Mouse (Mus musculus) inflammation-experienced regulatory T-cells, adult 6 months (primary cell): ENCODE results near the gene Six3. TPM values are rescaled to one million over a fixed set of nuclear protein-coding genes. Genes with fewer than 3 reads are reported as not detected.

Experiments used
- ATAC-seq: one replicate; pipeline ENCODE4 v1.8.0; 2017
- polyA plus RNA-seq, 3 experiments: library from polyadenylated mRNA; unstranded; fragments of 100-300 nt; shearing (Covaris generic); gene quantifications; one replicate each; pipeline ENCODE4 v1.2.1; 2017

Six3 gene
- polyA plus RNA-seq, 3 experiments from 2014 or later, result 0.12 TPM; not detected in 2

DNA sequence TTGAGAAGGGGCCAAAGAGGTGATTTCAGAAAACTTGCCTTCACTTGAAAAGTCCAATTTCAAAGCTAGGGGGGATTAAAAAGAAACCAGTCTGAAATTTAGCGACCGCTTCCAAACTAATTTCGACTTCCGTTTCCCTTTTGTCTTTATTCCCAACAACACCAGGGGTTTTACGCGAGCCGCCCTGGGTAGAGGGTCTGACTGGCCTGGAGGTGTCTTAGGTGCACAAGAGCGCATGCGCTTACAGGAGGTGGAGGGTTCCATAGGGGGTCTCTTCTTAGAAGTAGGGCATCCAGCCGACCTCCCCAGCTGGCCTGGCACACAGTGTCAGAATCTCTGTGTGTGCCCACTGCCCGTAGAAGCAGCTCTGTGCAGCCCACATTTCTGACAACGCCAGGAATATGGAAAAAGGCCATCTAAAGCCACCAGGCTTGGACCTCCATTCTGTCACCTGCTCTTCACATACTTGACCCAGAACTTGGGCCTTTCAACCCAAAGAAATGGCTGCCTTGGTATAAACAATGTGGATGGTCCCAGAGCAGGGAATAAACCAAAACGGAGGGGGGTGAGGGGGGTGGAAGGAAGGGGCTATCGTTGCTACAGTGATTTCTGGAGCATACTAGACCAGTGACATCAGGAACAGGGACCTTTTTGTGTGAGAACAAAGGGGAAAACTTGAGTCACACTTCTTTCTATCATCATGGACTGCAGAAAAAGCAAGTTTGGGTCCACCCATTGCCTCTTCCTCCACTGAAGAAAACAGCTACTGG, 12.9 kb downstream of the Six3 start:
- ATAC-seq, result no peak

DNA sequence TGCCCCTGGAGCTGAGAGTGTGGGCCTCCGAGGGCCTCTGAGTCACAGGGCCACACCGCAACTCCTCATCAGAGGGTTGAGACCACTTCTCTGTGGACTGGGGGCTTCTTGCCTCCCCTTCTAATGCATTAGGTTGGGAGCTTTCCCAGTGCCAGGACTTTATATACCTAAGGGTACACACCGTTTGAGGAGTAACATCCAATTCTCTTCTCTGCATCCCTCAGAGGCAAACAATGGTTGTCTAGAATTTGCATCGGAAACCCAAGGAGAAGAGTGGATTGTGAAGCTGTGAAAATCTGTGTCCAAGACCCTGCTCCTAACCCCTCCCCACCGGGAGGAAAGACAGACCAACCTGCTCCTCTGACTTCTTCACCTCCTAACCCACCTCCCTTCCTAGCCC, 14.3 kb downstream of the Six3 start:
- no peak for ATAC-seq

DNA sequence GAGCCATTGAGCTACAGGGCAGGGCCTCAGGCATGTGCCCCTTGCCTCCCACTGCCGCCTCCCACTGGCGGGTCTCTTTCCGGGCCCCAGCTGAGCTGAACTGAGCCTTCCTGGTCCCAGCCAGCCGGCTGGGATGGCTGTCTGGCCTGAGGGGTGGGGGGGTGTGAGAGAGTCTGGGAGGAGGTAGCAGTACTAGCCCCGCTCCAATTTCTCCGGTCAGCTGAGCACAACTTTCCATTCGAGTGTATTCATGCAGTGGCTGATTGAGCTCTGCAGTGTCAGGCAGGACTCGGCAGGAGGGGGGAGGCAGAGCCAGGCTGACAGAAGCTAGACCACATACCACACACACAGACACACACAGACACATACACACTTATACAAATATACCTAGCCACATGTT, 15.4 kb downstream of the Six3 start:
- no peak for ATAC-seq

GRCm38 (mm10) chr17:85629396-85629795, 16.0 kb downstream of the Six3 start:
- no peak for ATAC-seq

GRCm38 (mm10) chr17:85630296-85631050, 17.1 kb downstream of the Six3 start:
- no peak for ATAC-seq

DNA sequence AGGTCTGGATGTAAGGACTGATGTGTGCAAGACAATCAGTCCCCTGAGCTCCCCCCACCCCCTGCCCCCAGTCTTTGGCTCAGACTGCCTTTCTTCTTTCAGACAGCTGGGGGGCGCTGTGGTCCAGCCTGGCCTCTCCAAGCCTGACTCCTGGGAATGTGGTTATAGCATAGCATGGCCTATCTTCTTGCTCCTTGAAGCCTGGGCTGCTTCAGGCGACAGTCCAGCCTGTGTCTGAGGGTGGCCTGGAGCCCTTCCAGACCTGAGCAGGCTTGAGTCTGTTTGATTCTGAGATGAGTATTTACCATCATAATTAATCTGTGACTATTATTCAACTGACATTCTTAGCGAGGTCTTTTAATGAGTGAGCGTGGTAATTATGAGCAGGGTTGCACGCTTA, 17.7 kb downstream of the Six3 start:
- no peak for ATAC-seq

GRCm38 (mm10) chr17:85633619-85634018, 20.2 kb downstream of the Six3 start:
- ATAC-seq, result peak; percentile 43

DNA sequence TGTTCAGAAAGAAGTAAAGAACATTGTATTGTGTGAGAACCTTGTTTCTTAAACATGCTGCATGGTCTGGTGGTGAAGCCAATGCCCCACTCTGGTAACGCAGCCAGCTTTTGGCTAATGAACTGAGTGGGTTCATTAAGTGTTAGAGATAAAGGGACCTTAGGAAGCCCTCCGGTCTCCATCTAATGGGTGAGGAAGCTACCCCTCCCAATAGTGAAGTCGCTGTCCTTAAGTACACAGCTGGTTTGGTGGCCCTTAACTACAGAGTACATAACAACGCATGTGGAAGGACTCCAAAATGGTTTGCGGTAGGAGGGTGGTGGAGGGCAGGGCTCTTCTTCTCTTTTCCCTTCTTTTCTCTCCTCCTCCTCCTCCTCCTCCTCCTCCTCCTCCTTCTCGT, 24.5 kb downstream of the Six3 start:
- ATAC-seq, result no peak

DNA sequence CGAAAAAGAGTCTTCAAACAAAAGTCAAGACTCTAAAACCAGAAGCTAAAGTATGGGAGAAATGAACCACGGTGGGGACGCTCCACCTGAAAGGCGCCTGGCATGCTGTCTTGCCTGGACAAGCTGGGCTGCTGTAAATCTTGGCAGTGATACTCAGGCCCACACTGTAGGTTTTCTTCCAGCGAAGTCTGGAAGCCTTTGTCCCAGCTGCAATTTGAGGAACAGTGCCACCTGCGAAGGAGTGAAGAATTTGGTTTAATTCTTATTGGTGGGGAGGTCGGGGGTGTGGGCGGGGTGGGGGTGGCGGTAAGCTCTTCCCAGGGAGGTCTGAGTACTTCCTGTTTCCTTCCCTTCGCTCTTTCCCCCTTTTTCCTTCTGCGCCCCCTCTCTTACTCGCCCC, 31.9 kb downstream of the Six3 start:
- no peak for ATAC-seq

GRCm38 (mm10) chr17:85645718-85646665, 32.6 kb downstream of the Six3 start:
- no peak for ATAC-seq

DNA sequence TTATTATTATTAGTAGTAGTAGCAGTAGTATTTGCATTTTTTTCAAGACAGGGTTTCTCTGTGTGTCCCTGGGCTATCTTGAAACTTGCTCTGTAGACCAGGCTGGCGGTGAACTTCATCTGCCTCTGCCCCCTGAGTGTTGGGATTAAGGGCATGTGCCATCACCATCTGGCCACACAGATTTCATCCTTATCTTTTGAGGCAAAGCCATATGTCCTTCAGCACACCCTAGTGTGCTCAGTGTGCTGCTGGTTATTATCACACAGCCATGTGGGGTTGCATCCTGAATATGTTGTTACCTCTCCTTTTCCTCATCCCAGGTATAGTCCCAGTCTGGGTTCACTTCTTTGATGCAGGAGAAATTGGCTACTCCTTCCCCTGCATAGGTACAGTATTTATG, 46.6 kb downstream of the Six3 start:
- ATAC-seq, result no peak

DNA sequence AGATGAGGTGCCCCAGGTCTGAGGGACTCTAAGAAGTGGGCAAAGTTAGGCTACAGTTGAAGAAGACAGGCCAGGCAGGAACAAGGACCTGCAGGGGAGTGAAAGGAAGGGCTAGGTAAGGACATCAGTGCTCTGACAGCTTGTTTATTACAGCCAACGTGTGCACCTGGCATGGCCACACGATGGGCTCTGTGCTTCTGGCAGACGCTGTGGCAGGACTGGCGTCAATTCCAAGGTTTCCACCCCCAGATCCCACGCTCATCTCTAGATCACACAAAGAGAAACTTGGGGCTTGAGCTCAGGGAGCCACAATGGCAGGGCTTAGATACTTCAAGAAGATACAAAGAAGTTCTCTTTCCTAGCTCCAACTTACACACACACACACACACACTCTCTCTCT, 48.1 kb downstream of the Six3 start:
- ATAC-seq, result no peak

- no peak for ATAC-seq
Observed at GRCm38 (mm10) chr17:85664202-85664601, 50.8 kb downstream of the Six3 start.

GRCm38 (mm10) chr17:85664618-85665320, 51.4 kb downstream of the Six3 start:
- peak; percentile 79 for ATAC-seq

Other genes starting within 250 kb of the Six3 start
- gene Six2, start 74.7 kb downstream of the Six3 start, polyA plus RNA-seq, result not detected